Mouse (Mus musculus) embryonic facial prominence, embryonic 11.5 days (tissue): Measurements from ENCODE around the gene Tmem115. TPM values are rescaled to one million over a fixed set of nuclear protein-coding genes. Genes with fewer than 3 reads are reported as not detected.
A peak's percentile ranks its signal among the peaks of the same experiment; 100 is the strongest.
"Not testable (repeated sequence)": the region's sequence is repeated elsewhere in the genome, so short reads cannot be mapped to it uniquely, and the experiment has no call there.

Experiments
- ATAC-seq: fragments of 200-750 bp; cut with Nextera tagmentation; replicated peaks from 2 replicates; pipeline ENCODE4 v1.8.0; 2017; ENCODE audit warnings: low read depth; ENCODE audit not compliant: insufficient number of reproducible peaks, low FRiP score, low TSS enrichment
- DNase-seq: peaks from one replicate; pipeline ENCODE4 v3.0.0-alpha.2; 2015; ENCODE audit warnings: low spot score
- H3K27ac ChIP-seq: fragments of 300-500 bp; sonication (generic); replicated peaks from 2 replicates; pipeline ENCODE4 v1.5.1; 2014; ENCODE audit warnings: mild to moderate bottlenecking, low read depth, low read length, control low read depth
- H3K27me3 ChIP-seq: fragments of 300-500 bp; sonication (generic); 2 replicates; pipeline ENCODE4 v1.6.1; 2014; ENCODE audit warnings: mild to moderate bottlenecking, low read length, moderate library complexity, mixed read lengths; ENCODE audit not compliant: control insufficient read depth, insufficient read depth
- H3K36me3 ChIP-seq: fragments of 300-500 bp; sonication (generic); replicated peaks from 2 replicates; pipeline ENCODE4 v1.6.1; 2014; ENCODE audit warnings: low read depth, mild to moderate bottlenecking, low read length, moderate library complexity, mixed read lengths; ENCODE audit not compliant: control insufficient read depth, insufficient read depth
- H3K4me1 ChIP-seq: fragments of 300-500 bp; sonication (generic); 2 replicates; pipeline ENCODE4 v1.6.1; 2014; ENCODE audit warnings: low read length, mixed read lengths; ENCODE audit not compliant: control insufficient read depth, insufficient read depth
- H3K4me2 ChIP-seq: fragments of 300-500 bp; sonication (generic); 2 replicates; pipeline ENCODE4 v1.6.1; 2014; ENCODE audit warnings: low read depth, mild to moderate bottlenecking, control low read depth, low read length, moderate library complexity
- H3K4me3 ChIP-seq: fragments of 300-500 bp; sonication (generic); 2 replicates; pipeline ENCODE4 v1.5.1; 2014; ENCODE audit warnings: low read depth, low read length, control low read depth
- H3K9ac ChIP-seq: fragments of 300-500 bp; sonication (generic); replicated peaks from 2 replicates; pipeline ENCODE4 v1.6.1; 2014; ENCODE audit warnings: mild to moderate bottlenecking, control low read depth, low read length
- H3K9me3 ChIP-seq: fragments of 300-500 bp; sonication (generic); replicated peaks from 2 replicates; pipeline ENCODE4 v1.6.1; 2016; ENCODE audit warnings: mild to moderate bottlenecking, low read length, inconsistent platforms, mixed read lengths; ENCODE audit not compliant: control insufficient read depth
- WGBS: fragments of 180-500 bp; shearing (Covaris S2); extraction: QIAGEN DNeasy Blood & Tissue Kit; methylation state at CpG from one replicate; pipeline ENCODE4 v1.1.7; 2014; 5-methylcytosine and 5-hydroxymethylcytosine counted together
- polyA plus RNA-seq: library from polyadenylated mRNA; unstranded; fragments of >200 nt; fragmentation: Nextera tagmentation; extraction: Ambion mirVana; gene quantifications from 2 replicates; pipeline ENCODE4 v1.2.1, GENCODE M21; 2014

Tmem115 gene
- polyA plus RNA-seq, 1 experiment from 2014 or later, result 43.3 TPM

DNA sequence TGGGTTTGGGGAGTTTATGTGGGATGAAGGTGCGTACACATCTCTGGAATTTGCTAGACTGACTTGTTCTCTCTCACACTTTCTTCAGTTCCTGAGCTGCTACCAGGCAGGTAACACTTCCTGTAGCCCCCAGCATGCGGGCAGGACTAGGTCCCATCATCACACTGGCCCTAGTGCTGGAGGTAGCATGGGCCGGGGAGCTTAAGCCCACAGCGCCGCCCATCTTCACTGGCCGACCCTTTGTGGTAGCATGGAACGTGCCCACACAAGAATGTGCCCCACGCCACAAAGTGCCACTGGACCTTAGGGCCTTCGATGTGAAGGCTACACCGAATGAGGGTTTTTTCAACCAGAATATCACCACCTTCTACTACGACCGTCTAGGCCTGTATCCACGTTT is 36.3 kb downstream of the Tmem115 start:
- H3K36me3 ChIP-seq, result peaks cover 7% of the 10 kb centered on the region
- peak overlapping the region; percentile 87 for H3K9ac ChIP-seq
- no peak overlapping the region for H3K27ac ChIP-seq
- WGBS, result 50% methylated on average over 13 of the region's 13 CpGs
- 0 out of 2 replicates have a peak, but pooled peaks cover 6% of the 10 kb centered on the region for H3K4me1 ChIP-seq
- ATAC-seq (no peak), DNase-seq (no peak)
- H3K4me3 ChIP-seq, result peak overlapping the region; percentile 86
- no peaks in the 10 kb centered on the region for H3K9me3 ChIP-seq
- H3K27me3 ChIP-seq, result no peaks in the 10 kb centered on the region
- H3K4me2 ChIP-seq, result peak overlapping the region; percentile 51

DNA sequence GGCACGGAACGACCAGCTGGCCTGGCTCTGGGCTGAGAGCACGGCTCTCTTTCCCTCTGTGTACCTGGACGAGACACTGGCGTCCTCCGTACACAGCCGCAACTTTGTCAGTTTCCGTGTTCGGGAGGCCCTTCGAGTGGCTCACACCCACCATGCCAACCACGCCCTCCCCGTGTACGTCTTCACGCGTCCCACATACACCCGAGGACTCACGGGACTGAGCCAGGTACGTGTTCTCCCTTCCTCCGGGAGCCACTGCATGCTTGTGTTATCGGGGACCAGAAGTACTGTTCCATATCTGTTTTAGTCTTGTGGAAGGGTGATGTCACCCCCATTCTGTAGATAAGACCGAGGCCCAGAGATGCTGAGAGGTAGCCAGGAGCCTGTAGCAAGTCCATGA is 37.1 kb downstream of the Tmem115 start:
- peak overlapping the region; percentile 51 for H3K4me2 ChIP-seq
- H3K9ac ChIP-seq, result peak overlapping the region; percentile 87
- 94% methylated on average over 21 of the region's 21 CpGs for WGBS
- 0 out of 2 replicates have a peak, but pooled peaks cover 6% of the 10 kb centered on the region for H3K4me1 ChIP-seq
- ATAC-seq (no peak), DNase-seq (no peak)
- peak overlapping the region; percentile 86 for H3K4me3 ChIP-seq
- H3K27me3 ChIP-seq, result no peaks in the 10 kb centered on the region
- peaks cover 7% of the 10 kb centered on the region for H3K36me3 ChIP-seq
- no peaks in the 10 kb centered on the region for H3K9me3 ChIP-seq
- H3K27ac ChIP-seq, result no peak overlapping the region

GRCm38 (mm10) chr9:107571534-107572326 is 38.0 kb downstream of the Tmem115 start:
- peaks cover 7% of the 10 kb centered on the region for H3K36me3 ChIP-seq
- ATAC-seq, result no peak
- WGBS, result 92% methylated on average over 22 of the region's 22 CpGs
- H3K4me1 ChIP-seq, result 0 out of 2 replicates have a peak, but pooled peaks cover 6% of the 10 kb centered on the region
- no peaks in the 10 kb centered on the region for H3K27me3 ChIP-seq
- H3K27ac ChIP-seq, result no peak overlapping the region
- no peak overlapping the region; the same call in 1 of the 2 replicates for H3K4me3 ChIP-seq
- H3K9me3 ChIP-seq, result no peaks in the 10 kb centered on the region
- no peak for DNase-seq
- no peak overlapping the region for H3K4me2 ChIP-seq
- no peak overlapping the region for H3K9ac ChIP-seq

GRCm38 (mm10) chr9:107572327-107572662 is 38.5 kb downstream of the Tmem115 start:
- Histone ChIP-seq H3K4me1 (0 out of 2 replicates have a peak, but pooled peaks cover 6% of the 10 kb centered on the region), H3K9ac (no peak overlapping the region)

GRCm38 (mm10) chr9:107573774-107574173 is 40.0 kb downstream of the Tmem115 start:
- DNase-seq, H3K4me2 ChIP-seq, H3K27me3 ChIP-seq, H3K27ac ChIP-seq, H3K4me3 ChIP-seq, ATAC-seq, H3K9me3 ChIP-seq, H3K9ac ChIP-seq, H3K4me1 ChIP-seq, H3K36me3 ChIP-seq: not testable (repeated sequence)
- WGBS, result 83% methylated on average over 6 of the region's 6 CpGs

More at GRCm38 (mm10) chr9:107572327-107572662, 38.5 kb downstream of the Tmem115 start:
- Histone ChIP-seq H3K4me2 (no peak overlapping the region), H3K36me3 (peaks cover 7% of the 10 kb centered on the region), H3K27me3 (no peaks in the 10 kb centered on the region), H3K27ac (no peak overlapping the region), H3K9me3 (no peaks in the 10 kb centered on the region), H3K4me3 (no peak overlapping the region; the same call in 1 of the 2 replicates)
- no peak for DNase-seq
- no peak for ATAC-seq
- 90% methylated on average over 2 of the region's 2 CpGs for WGBS

- Histone ChIP-seq H3K4me3 (no peak overlapping the region), H3K4me1 (no peaks in the 10 kb centered on the region; the same call in 1 of the 2 replicates), H3K9me3 (no peaks in the 10 kb centered on the region), H3K27ac (no peak overlapping the region), H3K4me2 (no peak overlapping the region), H3K9ac (no peak overlapping the region), H3K27me3 (no peaks in the 10 kb centered on the region), H3K36me3 (peaks cover 7% of the 10 kb centered on the region)
- WGBS, result 85% methylated on average over 14 of the region's 14 CpGs
- DNase-seq (peak; percentile 44), ATAC-seq (no peak)
Measured at GRCm38 (mm10) chr9:107575579-107576356, 42.0 kb downstream of the Tmem115 start.

GRCm38 (mm10) chr9:107576357-107577107 is 42.8 kb downstream of the Tmem115 start, which contains the start of gene Hyal1:
Hyal1 (plus strand) TSS chr9:107576927.
- no peaks in the 10 kb centered on the region for H3K9me3 ChIP-seq
- H3K4me1 ChIP-seq, result no peaks in the 10 kb centered on the region; the same call in 1 of the 2 replicates
- DNase-seq, result peak; percentile 86
- H3K27me3 ChIP-seq, result no peaks in the 10 kb centered on the region
- H3K36me3 ChIP-seq, result peaks cover 7% of the 10 kb centered on the region
- peak within 1 kb of the TSS; percentile 63 for H3K9ac ChIP-seq
- H3K4me3 ChIP-seq, result peak within 1 kb of the TSS; percentile 33
- peak within 1 kb of the TSS; percentile 65 for H3K4me2 ChIP-seq
- H3K27ac ChIP-seq, result peak within 1 kb of the TSS; percentile 53
- 19% methylated on average over 16 of the region's 16 CpGs for WGBS
- ATAC-seq, result peak; percentile 64
